Mouse (Mus musculus) ovary, adult 18-20 months (tissue): ENCODE measurements at regions not wholly inside any gene's neighbourhood (a gene's known extent, or its start where the extent isn't known, plus 50 kb on each side); places are given as distances from the start of the nearest gene placed in this dataset.
"Not testable (repeated sequence)": the region's sequence is repeated elsewhere in the genome, so short reads cannot be mapped to it uniquely, and the experiment has no call there.

Source experiments
- DNase-seq: peaks from one replicate; pipeline ENCODE4 v3.0.0; 2022; ENCODE audit warnings: low spot score, mixed read lengths

DNA sequence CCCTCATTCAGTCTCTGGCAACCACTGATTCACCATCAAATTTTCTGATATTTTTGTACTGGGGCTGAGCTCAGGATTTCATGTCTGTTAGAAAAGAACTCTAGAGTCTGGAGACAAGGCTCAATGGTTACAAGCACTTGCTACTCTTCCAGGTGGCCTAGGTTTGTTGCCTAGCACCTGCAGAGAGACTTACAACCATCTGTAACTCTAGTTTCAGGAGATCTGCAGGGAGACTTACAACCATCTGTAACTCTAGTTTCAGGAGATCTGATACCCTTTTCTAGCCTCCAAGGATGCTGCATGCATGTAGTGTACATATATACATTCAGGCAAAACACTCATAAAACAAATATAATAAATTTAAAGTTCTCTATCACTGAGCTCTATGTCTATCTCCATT is 166.1 kb downstream of the Akr1d1 start:
- DNase-seq, result no peak

DNA sequence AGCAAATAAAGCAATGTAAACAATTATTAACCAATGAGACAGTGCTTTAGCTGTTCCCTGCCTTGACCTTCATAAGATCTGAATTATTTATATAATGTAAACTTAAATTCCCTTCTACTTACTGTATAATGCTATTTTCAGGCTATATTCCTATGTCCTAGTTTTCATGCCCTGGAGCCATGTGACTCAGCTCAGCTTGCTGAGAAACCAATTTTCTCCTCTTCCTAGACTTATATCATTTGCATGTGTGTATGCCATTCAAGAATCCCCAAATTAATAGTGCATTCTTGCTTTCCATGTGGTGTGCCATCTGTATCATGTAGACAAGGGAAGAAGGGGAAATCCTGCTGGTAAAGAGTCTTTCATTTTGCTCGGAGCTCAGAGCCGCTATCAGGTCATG is 166.7 kb upstream of the Trim24 start:
- DNase-seq, result no peak

GRCm38 (mm10) chr6:37705733-37706145 is 164.9 kb upstream of the Trim24 start:
- DNase-seq, result no peak

- not testable (repeated sequence) for DNase-seq
These were observed 162.9 kb upstream of the Trim24 start for GRCm38 (mm10) chr6:37707671-37708070.

DNA sequence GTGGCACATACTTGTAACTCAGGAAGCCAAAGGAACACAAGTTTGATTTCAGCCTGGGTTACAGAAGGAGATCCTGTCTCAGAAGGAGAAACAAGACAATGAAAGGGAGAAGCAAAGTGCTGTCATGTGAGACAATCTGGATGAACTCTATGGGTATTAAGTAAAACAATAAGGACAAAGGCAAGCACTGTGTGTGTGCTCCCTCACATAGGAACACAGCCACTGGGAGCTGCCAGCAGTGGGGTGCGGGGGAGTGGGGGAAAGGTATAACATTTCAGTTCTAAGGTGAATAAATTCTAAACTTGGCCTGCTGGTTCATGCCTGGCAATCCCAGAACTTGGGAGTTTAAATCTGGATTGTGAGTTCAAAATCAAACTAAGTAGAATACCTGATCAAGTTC is 158.8 kb upstream of the Trim24 start:
- no peak for DNase-seq

GRCm38 (mm10) chr6:37713411-37713810 is 157.2 kb upstream of the Trim24 start:
- DNase-seq, result no peak

DNA sequence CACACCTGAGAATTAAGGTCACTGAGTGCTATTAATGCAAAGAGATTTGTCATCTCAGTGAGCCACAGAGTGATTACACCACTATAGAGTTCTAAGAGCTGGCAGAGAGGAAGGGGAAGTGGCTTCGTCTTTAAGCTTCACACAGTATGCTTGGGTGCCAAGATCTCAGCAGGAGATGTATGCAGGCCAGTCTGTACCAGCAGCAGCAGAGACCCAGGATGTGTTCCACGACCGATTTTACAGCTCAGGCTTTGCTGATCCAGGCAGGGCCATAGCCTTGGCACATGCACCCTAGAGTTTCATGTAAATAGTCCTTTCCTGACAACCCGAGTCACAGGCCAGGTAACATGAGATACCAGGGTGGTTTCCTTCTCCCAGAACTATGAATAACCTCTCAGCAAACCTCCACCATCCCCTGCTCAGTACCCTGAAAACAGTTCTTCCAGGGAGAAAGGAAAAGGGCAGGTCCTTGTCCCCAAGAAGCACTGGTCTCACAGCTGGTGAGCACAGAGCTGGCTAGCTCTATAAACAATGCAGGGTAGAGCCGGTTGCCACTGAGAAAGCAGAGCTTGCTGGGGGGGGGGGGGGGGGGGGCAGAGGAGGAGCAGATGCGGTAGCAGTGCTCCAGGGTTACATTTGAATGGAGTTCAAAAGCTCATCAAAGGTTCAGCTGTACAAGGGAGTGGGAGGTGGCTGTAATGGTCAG is 156.2 kb upstream of the Trim24 start:
- DNase-seq, result no peak

- DNase-seq, result no peak
These were observed 148.9 kb upstream of the Trim24 start for GRCm38 (mm10) chr6:37721736-37722135.

DNA sequence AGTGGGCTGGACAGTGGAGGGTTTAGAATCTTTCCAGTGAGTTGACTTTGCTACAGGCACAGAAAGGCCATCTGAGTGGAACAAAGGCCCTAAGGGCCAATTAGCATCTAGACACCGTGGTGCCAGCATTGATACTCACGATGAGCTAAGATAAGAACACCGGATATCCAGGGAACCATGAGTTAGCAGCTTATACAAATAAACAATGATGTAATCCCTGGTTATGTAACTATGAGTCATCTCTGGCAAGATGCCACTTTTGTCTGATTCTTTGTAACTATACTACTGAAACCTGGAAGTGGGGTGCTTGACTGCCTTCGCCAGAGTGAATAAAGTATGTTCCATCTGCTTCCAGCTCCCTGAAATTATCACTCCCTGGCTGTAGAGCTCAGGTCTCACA is 147.3 kb upstream of the Trim24 start:
- DNase-seq, result no peak

DNA sequence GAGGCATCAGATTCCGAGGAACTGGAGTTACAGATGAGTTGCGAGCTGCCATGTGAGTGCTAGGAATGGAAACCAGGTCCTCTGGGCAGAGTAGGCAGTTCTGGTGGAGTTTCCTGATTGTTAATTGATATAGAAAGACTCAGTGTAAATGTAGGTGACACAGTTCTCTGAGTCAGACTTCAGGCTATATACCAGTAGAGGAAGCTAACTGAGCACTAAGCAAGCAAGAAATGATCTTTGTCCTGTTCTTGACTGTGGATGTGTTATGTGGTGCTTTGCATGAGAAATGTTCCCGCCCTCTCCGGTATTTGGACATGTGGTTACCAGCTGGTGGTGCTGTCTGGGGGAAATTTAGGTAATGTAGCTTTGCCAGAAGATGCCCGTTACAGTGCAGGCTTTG is 146.4 kb upstream of the Trim24 start:
- no peak for DNase-seq

GRCm38 (mm10) chr6:37728621-37729020 is 142.0 kb upstream of the Trim24 start:
- no peak for DNase-seq

- DNase-seq, result no peak
These were observed 141.4 kb upstream of the Trim24 start for GRCm38 (mm10) chr6:37729165-37729564.

- DNase-seq, result no peak
These were observed 139.9 kb upstream of the Trim24 start for GRCm38 (mm10) chr6:37730500-37731239.

- peak; percentile 48 for DNase-seq
These were observed 138.2 kb upstream of the Trim24 start for GRCm38 (mm10) chr6:37732385-37732784.

- DNase-seq, result no peak
These were observed 135.2 kb upstream of the Trim24 start for GRCm38 (mm10) chr6:37735288-37735961.

DNA sequence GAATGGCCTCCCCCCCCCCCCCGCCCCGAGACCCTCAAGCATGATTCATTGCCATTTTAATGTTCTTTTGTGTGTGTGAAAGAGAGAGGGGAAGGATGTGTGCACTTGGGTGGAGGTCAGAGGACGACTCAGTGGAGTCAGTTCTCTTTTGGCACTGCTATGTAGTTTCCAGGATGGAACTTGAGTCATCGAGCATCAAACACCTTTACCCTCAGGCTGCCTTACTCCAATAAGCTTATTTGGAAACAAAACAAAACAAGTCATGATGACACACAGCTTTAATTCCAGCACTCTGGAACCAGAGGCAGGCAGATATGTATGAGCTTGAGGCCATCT is 134.7 kb upstream of the Trim24 start:
- no peak for DNase-seq

DNA sequence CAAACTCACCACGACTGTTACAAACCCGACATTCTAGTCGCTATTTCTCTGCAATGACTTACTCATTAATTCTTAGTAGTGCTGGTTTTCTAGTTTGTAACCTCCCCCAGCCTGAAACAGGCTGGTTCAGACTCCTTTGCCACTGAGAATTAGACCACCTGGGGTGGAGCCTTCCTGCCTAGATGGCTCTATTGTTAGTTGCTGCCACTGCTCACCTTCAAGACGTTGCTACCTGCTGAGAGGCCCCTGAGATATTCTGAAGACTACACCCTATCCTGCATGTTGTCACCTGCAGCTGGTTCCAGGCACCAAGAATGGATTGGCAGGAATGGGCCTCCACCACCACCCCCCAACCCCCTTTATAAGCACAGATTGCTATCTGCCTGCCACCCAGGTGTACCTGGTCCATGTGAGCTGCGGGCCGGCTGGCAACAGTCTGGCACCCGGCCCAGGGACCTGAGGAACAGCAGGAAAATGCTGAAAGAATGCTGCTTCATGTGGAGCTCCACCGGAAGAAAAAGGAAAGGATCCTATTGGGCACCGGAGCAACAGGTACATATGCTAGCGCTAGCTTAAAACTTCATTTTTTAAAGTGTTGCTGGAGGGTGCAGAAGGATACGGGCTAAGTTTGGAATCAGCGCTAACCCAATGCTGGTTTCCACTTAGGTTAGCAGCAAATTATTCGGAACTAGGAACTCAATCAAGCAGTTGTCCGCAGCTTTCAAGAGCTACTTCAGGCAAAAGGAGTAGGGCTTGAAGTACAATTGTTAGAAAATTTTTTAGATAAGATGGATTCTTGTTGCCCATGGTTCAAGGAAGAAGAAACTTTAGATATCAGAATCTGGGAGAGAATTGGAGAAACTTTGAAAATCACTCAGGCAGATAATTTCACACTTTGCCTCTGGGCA is 129.4 kb upstream of the Trim24 start:
- no peak for DNase-seq

- DNase-seq, result not testable (repeated sequence)
These were observed 128.7 kb upstream of the Trim24 start for GRCm38 (mm10) chr6:37741916-37742315.

- DNase-seq, result no peak
These were observed 125.9 kb upstream of the Trim24 start for GRCm38 (mm10) chr6:37744679-37745078.

DNA sequence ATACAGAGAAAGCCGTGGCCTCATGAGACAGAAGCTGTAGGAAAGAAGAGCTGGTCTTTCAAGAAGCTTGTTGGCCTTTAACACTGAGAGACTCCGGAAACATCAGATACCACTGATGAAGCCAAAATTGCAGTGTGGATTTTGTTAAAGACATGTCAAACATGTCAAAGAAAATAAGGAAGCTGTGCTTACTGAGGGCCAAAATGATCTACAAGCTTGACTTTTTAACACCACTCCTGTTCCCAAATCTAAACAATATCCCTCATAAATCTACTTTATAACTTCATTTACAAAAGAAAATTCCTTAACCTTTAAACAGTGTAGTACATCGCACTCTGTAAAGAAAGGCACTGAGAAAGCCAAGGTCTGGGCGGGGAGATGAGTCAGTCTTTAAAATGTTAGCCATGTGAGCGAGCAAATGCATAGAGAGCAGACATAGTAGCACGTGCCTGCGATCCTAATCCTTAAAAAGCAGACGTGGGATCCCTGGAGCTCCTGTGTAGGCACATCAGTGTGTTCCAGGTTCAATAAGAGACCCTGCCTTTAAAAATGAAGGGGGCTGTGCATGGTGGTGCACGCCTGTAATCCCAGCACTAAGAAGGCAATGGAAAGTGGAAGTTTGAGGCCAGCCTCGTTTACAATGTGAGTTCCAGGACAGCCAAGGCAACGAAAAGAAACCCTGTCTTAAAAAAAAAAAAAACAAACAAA is 125.1 kb upstream of the Trim24 start:
- DNase-seq, result no peak

DNA sequence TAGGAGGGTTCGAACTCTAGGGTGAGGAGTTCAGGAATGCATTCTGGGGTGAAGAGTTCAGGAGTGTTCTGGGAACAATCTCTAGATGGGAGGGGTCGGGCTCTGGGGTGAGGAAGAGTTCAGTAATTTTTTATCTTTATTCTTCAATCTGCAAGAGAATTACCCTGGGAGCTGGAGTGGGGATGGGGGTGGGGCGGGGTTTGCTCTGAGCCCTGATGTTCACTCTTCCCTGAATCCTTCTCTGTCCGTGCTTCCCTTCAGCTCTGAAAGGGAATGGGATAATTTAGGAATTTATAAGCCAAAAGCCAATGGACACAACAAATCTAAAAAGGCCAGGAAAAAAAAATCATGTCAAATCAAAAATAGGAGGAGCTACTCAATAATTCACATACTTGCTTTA is 122.8 kb upstream of the Trim24 start:
- DNase-seq, result not testable (repeated sequence)
